Mouse (Mus musculus): ENCODE results near the gene Cmtm8. TPM values are rescaled to one million over a fixed set of nuclear protein-coding genes. Genes with fewer than 3 reads are reported as not detected.
A peak's percentile ranks its signal among the peaks of the same experiment; 100 is the strongest.

The Cmtm8 gene
- polyA plus RNA-seq, 1 experiment from 2014 or later = 80.2 TPM

- H3K27me3 ChIP-seq (replicated peaks; ENCODE audit: control insufficient read depth, insufficient read depth, low read length) = no peaks in the 10 kb centered on the region
- no peak overlapping the region for H3K27ac ChIP-seq (ENCODE audit: low read length)
- no peak overlapping the region for H3K4me2 ChIP-seq (ENCODE audit: low read depth, low read length)
- peaks cover 22% of the 10 kb centered on the region for H3K4me1 ChIP-seq (ENCODE audit: control insufficient read depth, insufficient read depth, low read length)
- no peak for ATAC-seq
- 44% methylated on average over 11 of the region's 11 CpGs for WGBS
- no peak overlapping the region; the same call in 1 of the 2 replicates for H3K9ac ChIP-seq (ENCODE audit: low read depth, low read length)
- H3K36me3 ChIP-seq (ENCODE audit: control insufficient read depth, insufficient read depth, low read length) = no peaks in the 10 kb centered on the region
- no peak overlapping the region for H3K4me3 ChIP-seq (ENCODE audit: low read length)
- H3K9me3 ChIP-seq (ENCODE audit: control insufficient read depth, low read length) = no peaks in the 10 kb centered on the region
These were observed 33.1 kb downstream of the Cmtm8 start for GRCm38 (mm10) chr9:114810837-114811236.

- no peak overlapping the region for H3K4me2 ChIP-seq (ENCODE audit: low read depth, low read length)
- H3K27me3 ChIP-seq (replicated peaks; ENCODE audit: control insufficient read depth, insufficient read depth, low read length) = no peaks in the 10 kb centered on the region
- peak; percentile 89 for ATAC-seq
- H3K4me3 ChIP-seq (ENCODE audit: low read length) = no peak overlapping the region
- no peaks in the 10 kb centered on the region for H3K9me3 ChIP-seq (ENCODE audit: control insufficient read depth, low read length)
- no peak overlapping the region for H3K9ac ChIP-seq (ENCODE audit: low read depth, low read length)
- no peaks in the 10 kb centered on the region for H3K36me3 ChIP-seq (ENCODE audit: control insufficient read depth, insufficient read depth, low read length)
- peaks cover 31% of the 10 kb centered on the region for H3K4me1 ChIP-seq (ENCODE audit: control insufficient read depth, insufficient read depth, low read length)
- WGBS = 48% methylated on average over 5 of the region's 5 CpGs
- no peak overlapping the region for H3K27ac ChIP-seq (ENCODE audit: low read length)
These were observed 35.3 kb downstream of the Cmtm8 start for GRCm38 (mm10) chr9:114808671-114809070.

GRCm38 (mm10) chr9:114807261-114807660 lies 36.7 kb downstream of the Cmtm8 start:
- Histone ChIP-seq H3K27ac (ENCODE audit: low read length) (no peak overlapping the region), H3K4me2 (ENCODE audit: low read depth, low read length) (no peak overlapping the region), H3K4me3 (ENCODE audit: low read length) (no peak overlapping the region), H3K4me1 (ENCODE audit: control insufficient read depth, insufficient read depth, low read length) (peaks cover 31% of the 10 kb centered on the region), H3K9me3 (ENCODE audit: control insufficient read depth, low read length) (no peaks in the 10 kb centered on the region), H3K27me3 (replicated peaks; ENCODE audit: control insufficient read depth, insufficient read depth, low read length) (no peaks in the 10 kb centered on the region), H3K36me3 (ENCODE audit: control insufficient read depth, insufficient read depth, low read length) (no peaks in the 10 kb centered on the region), H3K9ac (ENCODE audit: low read depth, low read length) (no peak overlapping the region)
- ATAC-seq = no peak
- WGBS = 54% methylated on average over 8 of the region's 8 CpGs

- peak; percentile 45 for ATAC-seq
These were observed 38.7 kb downstream of the Cmtm8 start for GRCm38 (mm10) chr9:114805151-114805671.

GRCm38 (mm10) chr9:114802191-114802590 lies 41.8 kb downstream of the Cmtm8 start:
- Histone ChIP-seq H3K9ac (ENCODE audit: low read depth, low read length) (no peak overlapping the region), H3K27me3 (replicated peaks; ENCODE audit: control insufficient read depth, insufficient read depth, low read length) (no peaks in the 10 kb centered on the region), H3K4me2 (ENCODE audit: low read depth, low read length) (no peak overlapping the region), H3K4me1 (ENCODE audit: control insufficient read depth, insufficient read depth, low read length) (peaks cover 9% of the 10 kb centered on the region), H3K27ac (ENCODE audit: low read length) (no peak overlapping the region), H3K9me3 (ENCODE audit: control insufficient read depth, low read length) (no peaks in the 10 kb centered on the region), H3K36me3 (ENCODE audit: control insufficient read depth, insufficient read depth, low read length) (no peaks in the 10 kb centered on the region), H3K4me3 (ENCODE audit: low read length) (no peak overlapping the region)
- 83% methylated on average over 1 of the region's 1 CpGs for WGBS
- ATAC-seq = no peak

More at GRCm38 (mm10) chr9:114805151-114805671, 38.7 kb downstream of the Cmtm8 start:
- no peak overlapping the region for H3K27ac ChIP-seq (ENCODE audit: low read length)
- no peaks in the 10 kb centered on the region for H3K9me3 ChIP-seq (ENCODE audit: control insufficient read depth, low read length)
- H3K36me3 ChIP-seq (ENCODE audit: control insufficient read depth, insufficient read depth, low read length) = no peaks in the 10 kb centered on the region
- WGBS = 46% methylated on average over 19 of the region's 19 CpGs
- H3K27me3 ChIP-seq (replicated peaks; ENCODE audit: control insufficient read depth, insufficient read depth, low read length) = no peaks in the 10 kb centered on the region
- no peak overlapping the region for H3K9ac ChIP-seq (ENCODE audit: low read depth, low read length)
- H3K4me2 ChIP-seq (ENCODE audit: low read depth, low read length) = 0 out of 2 replicates have a peak overlapping the region, but pooled peaks have one; percentile 3
- H3K4me1 ChIP-seq (ENCODE audit: control insufficient read depth, insufficient read depth, low read length) = peaks cover 21% of the 10 kb centered on the region
- H3K4me3 ChIP-seq (ENCODE audit: low read length) = no peak overlapping the region

- Histone ChIP-seq H3K27me3 (replicated peaks; ENCODE audit: control insufficient read depth, insufficient read depth, low read length) (no peaks in the 10 kb centered on the region), H3K4me2 (ENCODE audit: low read depth, low read length) (no peak overlapping the region), H3K27ac (ENCODE audit: low read length) (no peak overlapping the region), H3K36me3 (ENCODE audit: control insufficient read depth, insufficient read depth, low read length) (no peaks in the 10 kb centered on the region), H3K4me1 (ENCODE audit: control insufficient read depth, insufficient read depth, low read length) (peaks cover 9% of the 10 kb centered on the region), H3K9ac (ENCODE audit: low read depth, low read length) (no peak overlapping the region), H3K4me3 (ENCODE audit: low read length) (no peak overlapping the region), H3K9me3 (ENCODE audit: control insufficient read depth, low read length) (no peaks in the 10 kb centered on the region)
- ATAC-seq = no peak
- 53% methylated on average over 15 of the region's 15 CpGs for WGBS
These were observed 42.7 kb downstream of the Cmtm8 start for GRCm38 (mm10) chr9:114801301-114801700.

GRCm38 (mm10) chr9:114799498-114800107 lies 44.4 kb downstream of the Cmtm8 start:
- WGBS = 61% methylated on average over 10 of the region's 10 CpGs
- H3K4me1 ChIP-seq (ENCODE audit: control insufficient read depth, insufficient read depth, low read length) = peaks cover 1% of the 10 kb centered on the region
- no peak for ATAC-seq
- no peak overlapping the region; the same call in 1 of the 2 replicates for H3K27ac ChIP-seq (ENCODE audit: low read length)
- H3K4me3 ChIP-seq (ENCODE audit: low read length) = no peak overlapping the region
- H3K4me2 ChIP-seq (ENCODE audit: low read depth, low read length) = no peak overlapping the region
- no peak overlapping the region for H3K9ac ChIP-seq (ENCODE audit: low read depth, low read length)
- no peaks in the 10 kb centered on the region for H3K9me3 ChIP-seq (ENCODE audit: control insufficient read depth, low read length)
- no peaks in the 10 kb centered on the region for H3K36me3 ChIP-seq (ENCODE audit: control insufficient read depth, insufficient read depth, low read length)
- no peaks in the 10 kb centered on the region for H3K27me3 ChIP-seq (replicated peaks; ENCODE audit: control insufficient read depth, insufficient read depth, low read length)

- Histone ChIP-seq H3K27me3 (replicated peaks; ENCODE audit: control insufficient read depth, insufficient read depth, low read length) (no peaks in the 10 kb centered on the region), H3K4me2 (ENCODE audit: low read depth, low read length) (no peak overlapping the region), H3K9me3 (ENCODE audit: control insufficient read depth, low read length) (no peaks in the 10 kb centered on the region), H3K36me3 (ENCODE audit: control insufficient read depth, insufficient read depth, low read length) (no peaks in the 10 kb centered on the region), H3K4me3 (ENCODE audit: low read length) (no peak overlapping the region), H3K4me1 (ENCODE audit: control insufficient read depth, insufficient read depth, low read length) (no peaks in the 10 kb centered on the region), H3K9ac (ENCODE audit: low read depth, low read length) (no peak overlapping the region), H3K27ac (ENCODE audit: low read length) (no peak overlapping the region)
- WGBS = 41% methylated on average over 6 of the region's 6 CpGs
- ATAC-seq = no peak
These were observed 45.1 kb downstream of the Cmtm8 start for GRCm38 (mm10) chr9:114798845-114799244.

GRCm38 (mm10) chr9:114797329-114798004 lies 46.5 kb downstream of the Cmtm8 start:
- peak; percentile 77 for ATAC-seq
- no peaks in the 10 kb centered on the region for H3K4me1 ChIP-seq (ENCODE audit: control insufficient read depth, insufficient read depth, low read length)
- no peaks in the 10 kb centered on the region for H3K9me3 ChIP-seq (ENCODE audit: control insufficient read depth, low read length)
- no peaks in the 10 kb centered on the region for H3K36me3 ChIP-seq (ENCODE audit: control insufficient read depth, insufficient read depth, low read length)
- no peak overlapping the region for H3K27ac ChIP-seq (ENCODE audit: low read length)
- no peaks in the 10 kb centered on the region for H3K27me3 ChIP-seq (replicated peaks; ENCODE audit: control insufficient read depth, insufficient read depth, low read length)
- H3K9ac ChIP-seq (ENCODE audit: low read depth, low read length) = no peak overlapping the region
- H3K4me2 ChIP-seq (ENCODE audit: low read depth, low read length) = no peak overlapping the region
- 54% methylated on average over 11 of the region's 11 CpGs for WGBS
- H3K4me3 ChIP-seq (ENCODE audit: low read length) = no peak overlapping the region
